Mouse (Mus musculus) Patski (cell line): ENCODE results near the gene Btf3. TPM values are rescaled to one million over a fixed set of nuclear protein-coding genes. Genes with fewer than 3 reads are reported as not detected.

Experiments
- ATAC-seq: fragments of 100-300 bp; one replicate; pipeline ENCODE4 v1.8.0; 2021
- CTCF ChIA-PET: fragments of 350-600 bp; sonication (Branson Sonifier 250); formaldehyde crosslinking; loops from one replicate; lab custom pipeline; 2022; ENCODE audit warnings: inconsistent platforms; lab: Charles Lee
- POLR2A ChIA-PET: fragments of 350-600 bp; sonication (Branson Sonifier 250); formaldehyde crosslinking; loops from one replicate; lab custom pipeline; 2022; ENCODE audit warnings: antibody characterized with exemption, inconsistent platforms; lab: Charles Lee
- DNase-seq: peaks from one replicate; pipeline ENCODE4 v3.0.0-alpha.2; 2011; ENCODE audit warnings: low read depth, low spot score
- H3K27me3 ChIP-seq: fragments of 371-371 bp; one replicate; pipeline ENCODE4 v1.5.1; 2021
- CTCF ChIP-seq: fragments of 100-300 bp; IDR thresholded peaks from one replicate; pipeline ENCODE4 v1.5.1; 2021
- in situ Hi-C: fragments of 300-500 bp; cut with MboI; formaldehyde crosslinking; loops from 3 replicates; pipeline ENCODE4 v1.11.1; 2018; ENCODE audit warnings: low pct_unique_long_range_greater_than_20kb, mixed read lengths
- polyA plus RNA-seq: library from polyadenylated mRNA; unstranded; gene quantifications from one replicate; pipeline ENCODE4 v1.2.3, GENCODE M21; 2021

Gene Btf3
- polyA plus RNA-seq, 1 experiment from 2014 or later: 751 TPM

DNA sequence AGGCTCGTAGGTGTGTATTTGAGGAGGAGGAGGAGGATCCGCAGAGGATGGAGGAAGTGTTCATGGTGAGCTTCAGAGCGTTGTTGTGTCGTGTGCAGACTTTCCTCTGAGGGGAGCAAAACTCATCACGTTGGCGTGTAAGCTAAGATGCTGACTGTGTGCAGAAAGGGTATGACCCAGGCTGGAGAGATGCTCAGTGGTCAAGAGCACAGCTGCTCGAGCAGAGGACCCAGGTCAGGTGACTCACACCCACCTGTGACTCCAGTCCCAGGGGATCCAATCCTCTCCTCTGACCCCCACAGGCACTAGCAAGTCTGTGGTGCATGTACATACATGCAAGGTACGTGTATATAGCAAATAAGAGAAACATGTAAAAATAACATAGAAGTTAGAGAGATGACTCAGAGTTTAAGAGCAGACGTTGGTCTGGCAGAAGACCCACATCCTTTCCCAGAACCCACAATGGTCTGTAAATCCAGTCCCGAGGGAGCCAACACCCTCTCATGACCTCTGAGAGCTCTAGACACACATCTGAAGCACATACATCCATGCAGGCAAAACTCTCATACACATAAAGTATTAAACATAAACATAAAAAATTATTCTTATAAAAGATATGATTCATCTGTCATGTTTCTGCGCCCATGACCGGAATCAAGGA is 35.7 kb downstream of the Btf3 start:
- no peak for DNase-seq
- ChIA-PET CTCF (interaction anchor here (1.6 to 1.7 kb wide), 2 partner anchors 8 to 17 kb away, joined by 3 to 5 read pairs; no protein-coding TSS in a partner anchor), POLR2A (no interaction called here)
- H3K27me3 ChIP-seq: no peaks in the 10 kb centered on the region
- TF ChIP-seq CTCF: no peak
- no peak for ATAC-seq
- in situ Hi-C loops: no loop called here

DNA sequence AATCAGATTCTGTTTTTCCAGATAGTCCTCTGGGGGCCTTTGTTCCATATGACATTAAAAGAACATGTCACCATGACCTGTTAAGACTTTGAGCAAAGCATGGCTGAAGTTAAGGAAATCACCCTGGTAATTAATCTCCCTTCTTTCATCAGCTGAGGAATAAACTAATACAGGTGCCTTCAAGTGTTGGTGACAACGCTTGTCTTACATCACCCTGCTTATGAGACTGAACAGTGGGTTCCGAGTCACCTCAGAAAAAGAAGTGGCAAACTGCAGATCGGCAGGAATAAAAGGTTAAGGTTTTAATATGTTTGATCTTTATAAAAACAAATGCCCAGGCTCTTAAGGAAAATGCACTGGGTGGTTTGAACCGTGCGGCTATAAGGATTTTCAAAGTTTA is 37.1 kb downstream of the Btf3 start, which contains the start of gene Gm21976:
Gene Gm21976, plus strand, starts transcription at position 202 of the 400 bp plus-strand sequence.
- ChIA-PET POLR2A (no interaction called here), CTCF (interaction anchor here (1.6 to 1.7 kb wide), 2 partner anchors 10 to 19 kb away, joined by 3 to 5 read pairs; no protein-coding TSS in a partner anchor)
- H3K27me3 ChIP-seq: no peaks in the 10 kb centered on the region
- TF ChIP-seq CTCF: no peak
- DNase-seq: no peak
- ATAC-seq: no peak
- in situ Hi-C loops: no loop called here

DNA sequence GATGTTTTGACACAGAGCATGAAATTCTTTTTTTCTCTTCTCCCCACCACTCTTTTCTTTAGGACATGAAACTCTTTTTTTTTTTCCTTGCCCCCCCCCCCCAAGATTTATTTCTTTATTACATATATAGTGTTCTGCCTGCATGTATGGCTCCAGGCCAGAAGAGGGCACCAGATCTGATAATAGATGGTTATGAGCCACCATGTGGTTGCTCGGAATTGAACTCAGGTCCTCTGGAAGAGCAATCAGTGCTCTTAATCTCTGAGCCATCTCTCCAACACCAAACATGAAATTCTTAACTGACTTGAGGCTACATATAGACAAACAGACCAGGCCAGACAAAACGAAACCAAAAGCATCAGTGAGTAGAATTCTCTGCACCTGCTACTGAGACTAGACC is 39.3 kb downstream of the Btf3 start:
- DNase-seq (no peak), ATAC-seq (no peak)
- in situ Hi-C loops: no loop called here
- ChIA-PET POLR2A (no interaction called here), CTCF (no interaction called here)
- no peaks in the 10 kb centered on the region for H3K27me3 ChIP-seq
- no peak for TF ChIP-seq CTCF

DNA sequence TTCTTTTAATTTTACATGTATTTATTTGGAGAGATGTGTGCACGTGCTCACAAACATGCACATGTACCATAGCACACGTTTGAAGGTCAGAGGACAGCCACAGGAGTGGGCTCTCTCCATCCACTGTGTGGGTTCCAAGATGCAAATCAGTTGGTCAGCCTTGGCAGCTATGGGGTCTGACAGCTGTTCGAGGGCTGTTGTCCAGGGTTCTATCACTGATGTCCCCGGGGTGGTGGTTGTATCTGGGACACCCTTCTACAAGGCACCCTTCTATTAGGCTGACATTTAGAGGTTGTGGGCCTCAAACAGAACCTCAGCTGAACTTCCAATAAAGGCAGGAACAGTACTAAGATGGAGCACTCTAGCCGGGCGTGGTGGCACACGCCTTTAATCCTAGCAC is 40.6 kb downstream of the Btf3 start:
- ATAC-seq (no peak), DNase-seq (no peak)
- no peak for TF ChIP-seq CTCF
- ChIA-PET POLR2A (no interaction called here), CTCF (interaction anchor here (0.9 to 1.4 kb wide), 2 partner anchors 10 to 11 kb away, joined by 3 to 5 read pairs; no protein-coding TSS in a partner anchor)
- H3K27me3 ChIP-seq: no peaks in the 10 kb centered on the region
- in situ Hi-C loops: no loop called here

DNA sequence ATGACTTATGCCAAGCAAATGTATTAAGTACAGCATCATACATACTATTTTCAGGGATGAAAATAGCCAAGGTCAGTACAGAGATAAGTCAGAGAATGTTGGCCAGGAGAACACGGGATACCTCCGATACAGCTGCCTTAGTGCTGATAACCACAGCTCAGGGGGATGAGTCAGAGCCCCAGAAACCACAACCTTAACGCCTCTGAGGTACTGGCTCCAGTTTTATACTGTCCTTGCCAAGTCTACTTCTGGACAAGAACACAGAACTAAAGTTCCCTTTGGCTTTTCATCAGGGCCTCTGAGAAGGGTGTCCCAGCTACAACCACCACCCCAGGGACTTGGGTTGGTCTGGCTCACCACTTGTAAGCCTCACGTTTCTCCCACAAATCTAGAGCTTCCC is 41.2 kb downstream of the Btf3 start:
- ChIA-PET CTCF (interaction anchor here (0.9 to 1.4 kb wide), 4 partner anchors 11 to 23 kb away, joined by 3 to 5 read pairs (median 3); no protein-coding TSS in a partner anchor), POLR2A (no interaction called here)
- DNase-seq (no peak), ATAC-seq (no peak)
- in situ Hi-C loops: no loop called here
- H3K27me3 ChIP-seq: no peaks in the 10 kb centered on the region
- TF ChIP-seq CTCF: no peak

DNA sequence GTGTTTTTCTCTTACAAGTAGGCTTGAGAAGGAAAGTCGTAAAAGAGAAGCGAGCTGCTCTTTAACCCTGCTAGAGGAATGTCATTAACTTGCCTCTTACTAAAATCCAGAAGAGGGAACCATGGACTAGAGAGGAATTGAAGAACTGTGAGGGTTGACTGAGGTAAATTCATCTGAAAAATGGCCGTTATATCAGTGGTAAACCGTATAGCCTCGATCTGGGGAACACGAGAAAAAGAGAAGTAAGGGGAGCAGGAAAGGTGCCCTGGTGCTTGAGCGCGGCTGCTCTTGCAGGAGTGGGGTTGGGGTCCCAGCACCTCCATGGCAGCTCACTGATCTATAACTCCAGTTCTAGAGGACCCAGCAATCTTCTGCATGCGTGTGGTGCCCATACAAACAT is 42.8 kb downstream of the Btf3 start:
- no peak for DNase-seq
- no peak for TF ChIP-seq CTCF
- ChIA-PET POLR2A (no interaction called here), CTCF (no interaction called here)
- no peaks in the 10 kb centered on the region for H3K27me3 ChIP-seq
- in situ Hi-C loops: no loop called here
- ATAC-seq: no peak

DNA sequence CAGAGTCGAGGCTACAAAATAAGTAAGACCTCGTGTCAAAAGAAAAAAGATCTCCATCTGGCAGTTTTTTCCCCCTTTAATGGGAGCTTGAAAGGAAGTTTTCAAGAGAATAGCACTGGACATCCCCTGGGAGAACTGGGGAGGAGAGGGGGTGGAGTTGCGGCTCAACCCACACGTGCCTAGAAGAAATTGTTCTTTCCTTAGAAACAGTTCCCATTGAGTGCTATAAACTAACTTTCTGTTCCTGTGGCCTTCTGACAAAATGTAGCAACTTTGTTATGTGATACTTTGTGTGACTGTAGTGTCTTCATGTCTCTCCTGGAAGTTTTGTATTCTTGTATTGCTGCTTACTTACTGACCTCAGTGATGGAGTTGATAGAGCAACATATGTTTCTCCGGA is 52.7 kb downstream of the Btf3 start:
- no peaks in the 10 kb centered on the region for H3K27me3 ChIP-seq
- in situ Hi-C loops: no loop called here
- POLR2A ChIA-PET: no interaction called here
- no peak for TF ChIP-seq CTCF
- ATAC-seq (no peak), DNase-seq (no peak)
- CTCF ChIA-PET: no interaction called here

DNA sequence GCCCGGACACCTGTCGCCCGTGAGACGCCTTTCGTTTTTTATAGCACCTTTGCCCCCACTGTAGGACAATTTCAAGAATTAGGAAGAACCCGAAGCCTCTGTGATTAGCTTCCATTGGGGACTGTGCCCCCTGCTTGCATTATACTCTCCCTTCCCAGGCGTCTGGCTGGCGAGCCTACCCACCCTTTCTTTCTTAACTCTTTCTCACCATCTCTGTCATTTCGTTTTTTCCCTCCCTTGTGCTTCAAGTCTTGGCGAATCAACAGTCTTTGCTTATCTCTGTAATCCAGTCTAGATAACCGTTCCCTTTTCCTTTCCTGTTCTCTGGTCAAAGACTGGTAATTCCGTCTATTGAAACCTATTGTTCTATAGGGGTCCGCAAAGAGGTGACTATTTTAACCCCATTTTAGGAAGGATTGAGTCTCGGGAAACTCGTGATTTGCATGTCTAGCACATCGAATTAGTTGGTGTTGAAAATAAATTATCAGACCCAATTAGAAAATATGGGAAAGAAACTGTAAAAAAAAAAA is 53.3 kb downstream of the Btf3 start:
- ChIA-PET CTCF (no interaction called here), POLR2A (no interaction called here)
- DNase-seq (no peak), ATAC-seq (no peak)
- no peak for TF ChIP-seq CTCF
- in situ Hi-C loops: no loop called here
- no peaks in the 10 kb centered on the region for H3K27me3 ChIP-seq

DNA sequence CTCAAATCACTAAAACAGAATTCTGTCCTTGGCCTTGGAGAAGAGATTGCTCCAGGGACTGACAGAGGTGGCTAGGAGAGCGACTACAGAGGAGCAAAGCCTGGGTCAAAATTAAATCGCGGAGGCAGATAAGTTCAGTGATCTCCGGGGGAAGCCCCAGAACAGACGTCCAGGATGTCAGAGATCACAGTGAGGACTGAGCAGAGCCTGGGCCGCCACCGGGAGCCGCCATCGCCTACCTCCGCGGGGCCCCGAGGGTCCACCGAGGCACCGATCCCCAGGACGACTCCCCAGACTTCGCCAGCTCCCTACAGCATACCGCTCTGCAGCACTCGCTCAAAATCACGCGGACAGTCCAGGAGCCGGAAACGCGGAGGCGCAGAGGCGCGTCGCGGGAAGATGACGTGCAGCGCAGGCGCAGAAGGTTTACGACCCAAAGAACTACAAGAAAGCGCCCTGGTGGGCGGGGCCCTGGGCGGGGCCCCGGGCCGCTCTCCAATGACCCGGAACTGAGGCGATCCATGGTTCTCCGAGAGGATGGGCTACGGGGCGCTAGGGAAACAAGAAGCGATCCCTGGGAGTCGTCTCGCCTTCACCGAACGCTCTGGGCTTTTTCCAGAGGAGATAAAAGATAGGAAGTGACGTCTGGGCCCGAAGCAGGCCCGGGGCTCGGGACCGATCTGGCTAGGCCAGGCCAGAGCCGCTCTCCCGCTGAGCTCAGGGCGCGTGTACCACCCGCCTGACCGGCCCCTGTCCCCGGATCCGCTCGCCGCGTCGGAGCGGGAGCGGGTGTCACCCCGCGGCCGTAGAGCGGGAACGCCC is 54.0 kb downstream of the Btf3 start, which contains the start of the genes Utp15 and Ankra2:
Gene Utp15, minus strand, starts transcription at position 406 of the 822 bp plus-strand sequence.
Gene Ankra2, plus strand, starts transcription at position 439 of the 822 bp plus-strand sequence.
- ChIA-PET CTCF (no interaction called here), POLR2A (no interaction called here)
- H3K27me3 ChIP-seq: no peaks in the 10 kb centered on the region
- no peak for TF ChIP-seq CTCF
- in situ Hi-C loops: no loop called here
- peak; percentile 84 for ATAC-seq
- peak; percentile 92 for DNase-seq

Other genes starting within 250 kb of the Btf3 start
- gene Arhgef28, start 110.6 kb downstream of the Btf3 start, polyA plus RNA-seq: 79.0 TPM
- gene Utp15, start 54.0 kb downstream of the Btf3 start, polyA plus RNA-seq: 14.7 TPM
- 25.6 TPM for gene Ankra2, start 53.9 kb downstream of the Btf3 start, polyA plus RNA-seq
- not detected for gene Gm21976, start 37.1 kb downstream of the Btf3 start, polyA plus RNA-seq
- 15.1 TPM for gene Foxd1, start 37.2 kb upstream of the Btf3 start, polyA plus RNA-seq
- 61.3 TPM for gene Gm10320, start 175.0 kb upstream of the Btf3 start, polyA plus RNA-seq